Mouse (Mus musculus): ENCODE measurements around the gene Bach1.

DNA sequence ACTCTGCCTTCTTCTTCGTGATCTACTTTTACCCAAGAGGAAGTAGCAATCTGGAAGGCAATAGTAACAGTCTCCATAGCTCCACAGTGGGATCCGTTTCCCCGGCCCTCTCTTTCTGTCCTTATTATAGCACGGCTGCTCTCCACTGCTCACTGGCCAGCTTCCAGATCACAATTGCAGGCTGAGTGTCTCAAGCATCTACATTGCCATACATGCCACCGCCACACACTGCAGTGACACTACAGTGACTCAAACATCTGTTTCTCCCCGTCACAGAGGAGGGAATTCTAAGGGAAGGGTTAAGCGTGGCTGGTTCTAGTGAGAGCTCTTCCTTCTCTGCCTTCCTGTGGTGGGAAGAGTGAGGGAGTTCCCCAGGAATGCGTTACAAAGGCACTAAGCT is 9.5 kb upstream of the Bach1 start:
- TF ChIP-seq POLR2A (IDR thresholded peaks at IDR 0.05; ENCODE audit: low read depth, low read length) (no peak; the same call in 1 of the 2 replicates), CTCF (IDR thresholded peaks at IDR 0.05; ENCODE audit: extremely low read depth, insufficient read length, insufficient replicate concordance, low read depth, low read length) (no peak)
